Mouse (Mus musculus) colon, adult 2 months (tissue): ENCODE data around the gene Scgb2b17. TPM values are rescaled to one million over a fixed set of nuclear protein-coding genes. Genes with fewer than 3 reads are reported as not detected.

Experiments
- polyA plus RNA-seq: library from polyadenylated mRNA; depleted of rRNA; stranded (reverse); fragments of >200 nt; gene quantifications from 2 replicates; pipeline ENCODE4 v1.2.3, GENCODE M21; 2012; rRNA removed

Gene Scgb2b17
- polyA plus RNA-seq = not detected in 2 replicates

GRCm38 (mm10) chr7:33056461-33056860, at the start of gene Scgb2b17:
Scgb2b17 (minus strand) TSS chr7:33056561.

GRCm38 (mm10) chr7:33063149-33063548, 6.8 kb upstream of the Scgb2b17 start, which contains the start of gene Scgb1b17:
Scgb1b17 (plus strand) TSS chr7:33063449.

Other genes starting within 250 kb of the Scgb2b17 start
- gene Scgb2b15, start 226.9 kb downstream of the Scgb2b17 start, polyA plus RNA-seq = not detected in 2 replicates
- not detected in 2 replicates for gene Scgb1b15, start 220.0 kb downstream of the Scgb2b17 start, polyA plus RNA-seq
- not detected in 2 replicates for gene Scgb1b17, start 6.9 kb upstream of the Scgb2b17 start, polyA plus RNA-seq
- not detected in 2 replicates for gene Scgb2b18, start 117.3 kb upstream of the Scgb2b17 start, polyA plus RNA-seq
- gene Scgb1b18, start 129.0 kb upstream of the Scgb2b17 start, polyA plus RNA-seq = not detected in 2 replicates
- gene Scgb2b19, start 223.8 kb upstream of the Scgb2b17 start, polyA plus RNA-seq = not detected in 2 replicates
- not detected in 2 replicates for gene Scgb1b19, start 230.7 kb upstream of the Scgb2b17 start, polyA plus RNA-seq